Comparison of ENCODE assay signal across 7 mouse cellular contexts in the genomic region with DNA sequence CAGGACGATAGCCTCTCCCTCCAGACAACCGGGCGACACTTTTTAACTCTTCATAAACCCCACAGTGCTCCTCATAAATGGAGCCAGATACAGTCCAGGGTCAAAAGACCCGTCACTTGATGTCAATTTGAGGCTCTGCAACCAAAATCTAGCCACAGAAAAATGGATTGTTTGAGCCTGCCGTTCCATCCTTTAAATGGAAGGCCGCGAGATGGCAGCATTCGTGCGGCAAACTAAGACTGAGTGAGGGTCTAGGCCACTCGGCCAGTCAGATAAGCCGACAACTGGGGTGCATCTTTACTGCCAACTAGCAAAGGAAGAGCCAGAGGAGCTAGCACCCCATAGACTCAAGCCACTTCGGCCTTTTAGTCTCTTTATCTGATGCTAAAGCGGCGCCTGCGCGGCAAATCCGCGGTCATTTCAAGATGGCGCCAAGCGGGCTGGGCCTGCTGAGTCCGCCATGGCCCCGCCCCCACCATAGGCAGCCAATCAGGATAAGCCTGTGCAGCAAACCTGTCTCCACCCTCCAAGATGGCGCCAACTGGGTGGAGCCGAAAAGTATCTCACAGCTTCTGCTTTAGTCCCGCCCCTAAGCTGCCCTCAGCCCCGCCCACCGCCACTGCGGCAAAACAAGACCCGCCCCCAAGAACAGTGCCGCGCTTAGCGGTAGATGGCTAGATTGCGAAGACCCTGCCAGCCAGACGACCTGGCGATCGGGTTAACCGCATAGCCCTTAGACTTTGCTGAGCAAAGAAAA. TPM values are rescaled to one million over a fixed set of nuclear protein-coding genes. Genes with fewer than 3 reads are reported as not detected.
A peak's percentile ranks its signal among the peaks of the same experiment; 100 is the strongest.
DNase-seq lines count a peak whose midpoint lies in the region; ATAC-seq lines count a peak whose summit lies in the region.

No protein-coding gene starts in this region.

- peak; percentile 37 for ATAC-seq in intestine, embryonic 16.5 days
- peak; percentile 88 for ATAC-seq in megakaryocyte-erythroid progenitor cell, adult 5-6 weeks (replicated peaks; ENCODE audit: low FRiP score, low TSS enrichment, poor library complexity, severe bottlenecking)

- peak overlapping the region; percentile 89 for H3K27ac ChIP-seq in embryonic facial prominence, embryonic 10.5 days (replicated peaks)
- peak overlapping the region; percentile 92 for H3K27ac ChIP-seq in intestine, embryonic 16.5 days (ENCODE audit: low read length)

- peak; percentile 65 to 80 for DNase-seq in adrenal gland, postnatal 4 days (ENCODE audit: low spot score in 2 of 2)
- peak; percentile 95 for DNase-seq in embryonic facial prominence, embryonic 10.5 days (ENCODE audit: low spot score)
- peak; percentile 44 for DNase-seq in gonadal fat pad, adult 2 months (ENCODE audit: low read depth)
- peak; percentile 89 to 97 for DNase-seq in left cerebral cortex, postnatal 25 days (ENCODE audit: low spot score in 2 of 2)
- peak; percentile 93 to 95 for DNase-seq in right cerebral cortex, postnatal 36 days (ENCODE audit: low spot score in 2 of 2)

- 45% methylated on average over 37 of the region's 37 CpGs for WGBS in embryonic facial prominence, embryonic 10.5 days
- 52% methylated on average over 37 of the region's 37 CpGs for WGBS in intestine, embryonic 16.5 days

- peaks cover 43% of the 10 kb centered on the region for H3K9me3 ChIP-seq in embryonic facial prominence, embryonic 10.5 days
- peaks cover 26% of the 10 kb centered on the region for H3K9me3 ChIP-seq in intestine, embryonic 16.5 days (ENCODE audit: control insufficient read depth, low read length)

- no peaks in the 10 kb centered on the region for H3K27me3 ChIP-seq in embryonic facial prominence, embryonic 10.5 days (replicated peaks; ENCODE audit: low read depth, poor library complexity, severe bottlenecking)
- H3K27me3 ChIP-seq in intestine, embryonic 16.5 days (replicated peaks; ENCODE audit: control insufficient read depth, insufficient read depth, low read length) = no peaks in the 10 kb centered on the region

- peak overlapping the region; percentile 71 for H3K9ac ChIP-seq in intestine, embryonic 16.5 days (ENCODE audit: low read depth, low read length)

- H3K36me3 ChIP-seq in embryonic facial prominence, embryonic 10.5 days (replicated peaks) = peaks cover 34% of the 10 kb centered on the region
- no peaks in the 10 kb centered on the region for H3K36me3 ChIP-seq in intestine, embryonic 16.5 days (ENCODE audit: control insufficient read depth, insufficient read depth, low read length)

- H3K4me3 ChIP-seq in embryonic facial prominence, embryonic 10.5 days = peak overlapping the region; percentile 68
- H3K4me3 ChIP-seq in intestine, embryonic 16.5 days (ENCODE audit: low read length) = peak overlapping the region; percentile 59

- intact Hi-C loops in left cerebral cortex, postnatal 25 days (cut with DNase I) = loop anchor here (2.0 kb wide), 1 partner anchor 190 kb away; no protein-coding TSS in a partner anchor

- H3K4me1 ChIP-seq in embryonic facial prominence, embryonic 10.5 days = no peaks in the 10 kb centered on the region
- no peaks in the 10 kb centered on the region for H3K4me1 ChIP-seq in intestine, embryonic 16.5 days (ENCODE audit: control insufficient read depth, insufficient read depth, low read length)

- H3K4me2 ChIP-seq in intestine, embryonic 16.5 days (ENCODE audit: low read depth, low read length) = peak overlapping the region; percentile 58

RNA-seq across cellular contexts. Expression of a gene that starts 1.0 kb away (rescaled TPM):
- 100 to 1,000 TPM; 191 to 197 TPM for total RNA-seq in adrenal gland, postnatal 4 days (2021)
- 218 and 249 TPM in 2 replicates for polyA plus RNA-seq in embryonic facial prominence, embryonic 10.5 days (2016; fragmentation: Nextera tagmentation; extraction: Ambion mirVana)
- polyA plus RNA-seq in gonadal fat pad, adult 2 months (2012; rRNA removed) = 8.6 and 8.9 TPM in 2 replicates
- polyA plus RNA-seq in intestine, embryonic 16.5 days (2015; fragmentation: Nextera tagmentation; extraction: Ambion mirVana) = 58.6 and 63.3 TPM in 2 replicates
- 100 to 1,000 TPM; 201 to 222 TPM for total RNA-seq in left cerebral cortex, postnatal 25 days (2021)
- total RNA-seq in megakaryocyte-erythroid progenitor cell, adult 5-6 weeks (2014; fragmentation: Nextera tagmentation) = not detected in 2 replicates
- total RNA-seq in megakaryocyte-erythroid progenitor cell, adult 5-6 weeks (2017) = not detected in 2 replicates

RNA-seq across cellular contexts. Expression of a gene that starts 1.1 kb away (rescaled TPM):
- 1 to 10 TPM; 8.3 to 8.5 TPM for total RNA-seq in adrenal gland, postnatal 4 days (2021)
- 15.9 and 17.6 TPM in 2 replicates for polyA plus RNA-seq in embryonic facial prominence, embryonic 10.5 days (2016; fragmentation: Nextera tagmentation; extraction: Ambion mirVana)
- 0.04 TPM in 1 of 2 replicates, not detected in the other for polyA plus RNA-seq in gonadal fat pad, adult 2 months (2012; rRNA removed)
- polyA plus RNA-seq in intestine, embryonic 16.5 days (2015; fragmentation: Nextera tagmentation; extraction: Ambion mirVana) = 2.6 and 3.5 TPM in 2 replicates
- 10 to 100 TPM; 41.2 to 43.8 TPM for total RNA-seq in left cerebral cortex, postnatal 25 days (2021)
- total RNA-seq in megakaryocyte-erythroid progenitor cell, adult 5-6 weeks (2014; fragmentation: Nextera tagmentation) = not detected in 2 replicates
- not detected in 2 replicates for total RNA-seq in megakaryocyte-erythroid progenitor cell, adult 5-6 weeks (2017)

RNA-seq across cellular contexts. Expression of a gene that starts 33.0 kb away (rescaled TPM):
- total RNA-seq in adrenal gland, postnatal 4 days (2021) = 10 to 100 TPM; 61.7 to 69.0 TPM
- 1.7 and 2.3 TPM in 2 replicates for polyA plus RNA-seq in embryonic facial prominence, embryonic 10.5 days (2016; fragmentation: Nextera tagmentation; extraction: Ambion mirVana)
- 0.35 and 0.84 TPM in 2 replicates for polyA plus RNA-seq in gonadal fat pad, adult 2 months (2012; rRNA removed)
- 3.0 TPM in 2 replicates for polyA plus RNA-seq in intestine, embryonic 16.5 days (2015; fragmentation: Nextera tagmentation; extraction: Ambion mirVana)
- total RNA-seq in left cerebral cortex, postnatal 25 days (2021) = 1 to 10 TPM; 5.1 to 5.4 TPM
- total RNA-seq in megakaryocyte-erythroid progenitor cell, adult 5-6 weeks (2014; fragmentation: Nextera tagmentation) = not detected in 2 replicates
- total RNA-seq in megakaryocyte-erythroid progenitor cell, adult 5-6 weeks (2017) = not detected in 2 replicates

Comparison
In these comparisons a context has a peak if more than half of its experiments do, and no peak if none do; other contexts are left out.
1. Peak in every context shown above with its lines: DNase-seq, ATAC-seq, H3K4me3 ChIP-seq and H3K27ac ChIP-seq.
2. DNase-seq: peak in every context shown above with its lines; median percentile 95 in embryonic facial prominence, embryonic 10.5 days; 94 in right cerebral cortex, postnatal 36 days; 93 in left cerebral cortex, postnatal 25 days; 72 in adrenal gland, postnatal 4 days; 44 in gonadal fat pad, adult 2 months.
3. RNA of a gene that starts 1.0 kb away (total RNA-seq): 201 to 222 TPM in left cerebral cortex, postnatal 25 days and 191 to 197 TPM in adrenal gland, postnatal 4 days; not detected in megakaryocyte-erythroid progenitor cell, adult 5-6 weeks; every median in the first group is over 100 times any median in the second.
4. RNA of a gene that starts 1.1 kb away (total RNA-seq): 41.2 to 43.8 TPM in left cerebral cortex, postnatal 25 days and 8.3 to 8.5 TPM in adrenal gland, postnatal 4 days; not detected in megakaryocyte-erythroid progenitor cell, adult 5-6 weeks; every median in the first group is over 4 times any median in the second.
5. RNA of a gene that starts 33.0 kb away (total RNA-seq): 61.7 to 69.0 TPM in adrenal gland, postnatal 4 days; 5.1 to 5.4 TPM in left cerebral cortex, postnatal 25 days and not detected in megakaryocyte-erythroid progenitor cell, adult 5-6 weeks; every median in the first group is over 4 times any median in the second.